Mouse (Mus musculus) midbrain, embryonic 11.5 days (tissue): ENCODE measurements at regions not wholly inside any gene's neighbourhood (a gene's known extent, or its start where the extent isn't known, plus 50 kb on each side); places are given as distances from the start of the nearest gene placed in this dataset.
A peak's percentile ranks its signal among the peaks of the same experiment; 100 is the strongest.

Experiments used
- ATAC-seq: fragments of 200-750 bp; cut with Nextera tagmentation; 2 replicates; pipeline ENCODE4 v1.8.0; 2017; ENCODE audit warnings: moderate TSS enrichment, moderate library complexity; ENCODE audit not compliant: low FRiP score
- DNase-seq: peaks from one replicate; pipeline ENCODE4 v3.0.0; 2015; ENCODE audit warnings: low spot score; ENCODE audit errors: missing footprints
- H3K27ac ChIP-seq: fragments of 300-500 bp; sonication (generic); 2 replicates; pipeline ENCODE4 v1.5.1; 2014; ENCODE audit warnings: low read depth, low read length
- H3K27me3 ChIP-seq: fragments of 300-500 bp; sonication (generic); 2 replicates; pipeline ENCODE4 v1.6.1; 2014; ENCODE audit warnings: mild to moderate bottlenecking, low read length, moderate library complexity, mixed read lengths; ENCODE audit not compliant: control insufficient read depth, insufficient read depth
- H3K36me3 ChIP-seq: fragments of 300-500 bp; sonication (generic); 2 replicates; pipeline ENCODE4 v1.6.1; 2014; ENCODE audit warnings: mild to moderate bottlenecking, low read length, moderate library complexity, mixed read lengths; ENCODE audit not compliant: control insufficient read depth, insufficient read depth
- H3K4me1 ChIP-seq: fragments of 300-500 bp; sonication (generic); 2 replicates; pipeline ENCODE4 v1.6.1; 2014; ENCODE audit warnings: low read length; ENCODE audit not compliant: control insufficient read depth, insufficient read depth
- H3K4me2 ChIP-seq: fragments of 300-500 bp; sonication (generic); 2 replicates; pipeline ENCODE4 v1.6.1; 2014; ENCODE audit warnings: mild to moderate bottlenecking, moderate library complexity
- H3K4me3 ChIP-seq: fragments of 300-500 bp; sonication (generic); 2 replicates; pipeline ENCODE4 v1.5.1; 2014; ENCODE audit warnings: low read depth, low read length
- H3K9ac ChIP-seq: fragments of 300-500 bp; sonication (generic); 2 replicates; pipeline ENCODE4 v1.6.1; 2014; ENCODE audit warnings: low read length
- H3K9me3 ChIP-seq: fragments of 300-500 bp; sonication (generic); 2 replicates; pipeline ENCODE4 v1.6.1; 2016; ENCODE audit warnings: low read length; ENCODE audit not compliant: control insufficient read depth
- WGBS: fragments of 180-500 bp; shearing (Covaris S2); extraction: QIAGEN DNeasy Blood & Tissue Kit; methylation state at CpG from one replicate; pipeline ENCODE4 v1.1.7; 2014; 5-methylcytosine and 5-hydroxymethylcytosine counted together

GRCm38 (mm10) chr14:46706462-46706861 is 53.9 kb upstream of the Cdkn3 start:
- H3K27ac ChIP-seq: no peak overlapping the region
- no peak for ATAC-seq
- H3K9me3 ChIP-seq: no peaks in the 10 kb centered on the region
- no peaks in the 10 kb centered on the region; the same call in 1 of the 2 replicates for H3K4me1 ChIP-seq
- no peak overlapping the region for H3K9ac ChIP-seq
- H3K27me3 ChIP-seq: no peaks in the 10 kb centered on the region
- H3K36me3 ChIP-seq: no peaks in the 10 kb centered on the region
- 85% methylated on average over 4 of the region's 4 CpGs for WGBS
- no peak overlapping the region for H3K4me3 ChIP-seq
- H3K4me2 ChIP-seq: no peak overlapping the region
- DNase-seq: peak; percentile 14

GRCm38 (mm10) chr14:46704316-46704751 is 56.0 kb upstream of the Cdkn3 start:
- 79% methylated on average over 9 of the region's 9 CpGs for WGBS
- H3K9ac ChIP-seq: no peak overlapping the region
- H3K4me3 ChIP-seq: no peak overlapping the region
- no peak overlapping the region for H3K4me2 ChIP-seq
- H3K27ac ChIP-seq: no peak overlapping the region
- H3K9me3 ChIP-seq: no peaks in the 10 kb centered on the region
- no peak for ATAC-seq
- H3K36me3 ChIP-seq: no peaks in the 10 kb centered on the region
- DNase-seq: no peak
- no peaks in the 10 kb centered on the region for H3K27me3 ChIP-seq
- H3K4me1 ChIP-seq: no peaks in the 10 kb centered on the region; the same call in 1 of the 2 replicates

- Histone ChIP-seq H3K36me3 (no peaks in the 10 kb centered on the region), H3K9me3 (no peaks in the 10 kb centered on the region), H3K27me3 (no peaks in the 10 kb centered on the region), H3K27ac (no peak overlapping the region), H3K9ac (no peak overlapping the region), H3K4me1 (no peaks in the 10 kb centered on the region), H3K4me2 (no peak overlapping the region), H3K4me3 (no peak overlapping the region)
- ATAC-seq (peak; percentile 73; the same call in 1 of the 2 replicates), DNase-seq (peak; percentile 96)
- WGBS: 29% methylated on average over 17 of the region's 17 CpGs
Measured at GRCm38 (mm10) chr14:46702669-46703435, 57.5 kb upstream of the Cdkn3 start.

GRCm38 (mm10) chr14:46692571-46692970 is 67.8 kb upstream of the Cdkn3 start:
- Histone ChIP-seq H3K4me1 (peaks cover 3% of the 10 kb centered on the region; the same call in 1 of the 2 replicates), H3K9ac (no peak overlapping the region), H3K4me3 (no peak overlapping the region), H3K4me2 (no peak overlapping the region), H3K9me3 (no peaks in the 10 kb centered on the region), H3K27ac (no peak overlapping the region), H3K36me3 (no peaks in the 10 kb centered on the region), H3K27me3 (no peaks in the 10 kb centered on the region)
- 94% methylated on average over 7 of the region's 7 CpGs for WGBS
- DNase-seq (peak; percentile 71), ATAC-seq (no peak)

GRCm38 (mm10) chr14:46692067-46692466 is 68.3 kb upstream of the Cdkn3 start:
- Histone ChIP-seq H3K36me3 (no peaks in the 10 kb centered on the region), H3K4me2 (no peak overlapping the region), H3K4me1 (peaks cover 3% of the 10 kb centered on the region; the same call in 1 of the 2 replicates), H3K9ac (no peak overlapping the region), H3K27ac (no peak overlapping the region), H3K9me3 (no peaks in the 10 kb centered on the region), H3K4me3 (no peak overlapping the region), H3K27me3 (no peaks in the 10 kb centered on the region)
- ATAC-seq (no peak), DNase-seq (peak; percentile 75)
- 82% methylated on average over 2 of the region's 2 CpGs for WGBS

- no peak overlapping the region for H3K4me2 ChIP-seq
- H3K27me3 ChIP-seq: no peaks in the 10 kb centered on the region
- no peaks in the 10 kb centered on the region for H3K4me1 ChIP-seq
- ATAC-seq (no peak), DNase-seq (peak; percentile 53)
- no peaks in the 10 kb centered on the region for H3K36me3 ChIP-seq
- H3K27ac ChIP-seq: no peak overlapping the region
- H3K4me3 ChIP-seq: no peak overlapping the region
- WGBS: 86% methylated on average over 6 of the region's 6 CpGs
- no peaks in the 10 kb centered on the region for H3K9me3 ChIP-seq
- H3K9ac ChIP-seq: no peak overlapping the region
Measured at GRCm38 (mm10) chr14:46682728-46683127, 77.6 kb upstream of the Cdkn3 start.

GRCm38 (mm10) chr14:46678935-46679334 is 81.4 kb upstream of the Cdkn3 start:
- ATAC-seq (no peak), DNase-seq (no peak)
- Histone ChIP-seq H3K27ac (no peak overlapping the region), H3K4me2 (no peak overlapping the region), H3K36me3 (no peaks in the 10 kb centered on the region), H3K4me3 (no peak overlapping the region), H3K9me3 (no peaks in the 10 kb centered on the region), H3K4me1 (no peaks in the 10 kb centered on the region), H3K9ac (no peak overlapping the region), H3K27me3 (no peaks in the 10 kb centered on the region)
- WGBS: 76% methylated on average over 4 of the region's 4 CpGs

- no peak overlapping the region for H3K4me2 ChIP-seq
- 90% methylated on average over 9 of the region's 9 CpGs for WGBS
- no peak for ATAC-seq
- no peaks in the 10 kb centered on the region for H3K36me3 ChIP-seq
- H3K27ac ChIP-seq: no peak overlapping the region
- H3K27me3 ChIP-seq: no peaks in the 10 kb centered on the region
- no peak overlapping the region for H3K4me3 ChIP-seq
- H3K9ac ChIP-seq: no peak overlapping the region
- H3K9me3 ChIP-seq: no peaks in the 10 kb centered on the region
- H3K4me1 ChIP-seq: no peaks in the 10 kb centered on the region
- no peak for DNase-seq
Measured at GRCm38 (mm10) chr14:46671482-46672225, 88.7 kb upstream of the Cdkn3 start.

- no peaks in the 10 kb centered on the region for H3K36me3 ChIP-seq
- no peaks in the 10 kb centered on the region for H3K9me3 ChIP-seq
- DNase-seq (no peak), ATAC-seq (no peak)
- 94% methylated on average over 2 of the region's 2 CpGs for WGBS
- no peaks in the 10 kb centered on the region for H3K4me1 ChIP-seq
- no peak overlapping the region for H3K4me3 ChIP-seq
- H3K27ac ChIP-seq: no peak overlapping the region
- H3K27me3 ChIP-seq: no peaks in the 10 kb centered on the region
- H3K4me2 ChIP-seq: no peak overlapping the region
- H3K9ac ChIP-seq: no peak overlapping the region
Measured at GRCm38 (mm10) chr14:46671062-46671461, 89.3 kb upstream of the Cdkn3 start.
